Mouse (Mus musculus): ENCODE measurements around the gene Smdt1. TPM values are rescaled to one million over a fixed set of nuclear protein-coding genes. Genes with fewer than 3 reads are reported as not detected.

Gene Smdt1
- total RNA-seq, 2 experiments from 2014 or later = 136 to 138 TPM

DNA sequence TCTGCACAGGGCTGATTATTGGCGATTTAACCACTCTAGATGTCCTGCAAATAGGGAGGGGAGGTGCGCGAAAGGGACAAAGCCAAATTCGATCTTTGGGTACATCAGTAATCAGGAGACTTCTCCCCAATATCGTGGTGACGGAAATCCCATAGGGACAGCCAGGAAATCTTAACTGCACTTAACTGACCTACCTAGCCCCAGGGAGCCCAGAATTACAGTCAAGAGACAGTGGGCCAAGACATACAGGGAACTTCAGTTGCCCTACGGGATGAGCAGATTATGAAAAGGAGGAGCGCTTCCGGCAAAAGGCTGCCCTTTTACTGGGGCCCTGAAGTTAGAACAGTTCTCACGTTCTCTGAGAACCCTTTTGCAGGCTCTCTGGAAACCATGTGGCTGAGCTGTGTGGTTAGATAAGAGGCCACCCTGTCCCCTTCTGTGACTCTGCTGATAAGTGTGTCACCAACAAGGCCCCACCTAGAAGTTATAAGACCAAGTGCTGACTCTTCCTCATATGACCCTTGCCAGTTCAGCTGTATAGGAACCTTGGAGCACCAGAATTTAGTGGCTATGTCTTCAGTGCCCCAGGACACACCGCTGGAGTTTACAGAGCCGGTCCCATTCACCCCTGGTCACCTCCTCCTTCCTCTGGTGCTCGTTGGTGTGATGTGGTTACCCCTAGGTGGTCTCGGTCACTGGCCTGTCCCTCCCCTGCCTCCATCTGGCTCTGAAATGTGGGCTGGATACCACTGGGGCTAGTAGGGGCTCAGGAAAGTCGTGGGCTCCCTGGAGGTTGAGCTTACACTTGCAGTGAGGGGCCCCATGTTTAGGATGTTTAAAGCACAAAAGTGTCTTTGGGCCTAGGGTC lies 3.1 kb downstream of the Smdt1 start:
- intact Hi-C loops (cut with DNase I) = no loop called here

GRCm38 (mm10) chr15:82342543-82342935 lies 3.8 kb downstream of the Smdt1 start:
- no peak for DNase-seq (ENCODE audit: low spot score in 2 of 2)
- intact Hi-C loops (cut with DNase I) = no loop called here

More for the DNA sequence above, 3.1 kb downstream of the Smdt1 start:
- DNase-seq (ENCODE audit: low spot score in 2 of 2) = no peak

GRCm38 (mm10) chr15:82343368-82344287 lies 4.9 kb downstream of the Smdt1 start:
- no peak for DNase-seq (ENCODE audit: low spot score in 2 of 2)
- intact Hi-C loops (cut with DNase I) = no loop called here

DNA sequence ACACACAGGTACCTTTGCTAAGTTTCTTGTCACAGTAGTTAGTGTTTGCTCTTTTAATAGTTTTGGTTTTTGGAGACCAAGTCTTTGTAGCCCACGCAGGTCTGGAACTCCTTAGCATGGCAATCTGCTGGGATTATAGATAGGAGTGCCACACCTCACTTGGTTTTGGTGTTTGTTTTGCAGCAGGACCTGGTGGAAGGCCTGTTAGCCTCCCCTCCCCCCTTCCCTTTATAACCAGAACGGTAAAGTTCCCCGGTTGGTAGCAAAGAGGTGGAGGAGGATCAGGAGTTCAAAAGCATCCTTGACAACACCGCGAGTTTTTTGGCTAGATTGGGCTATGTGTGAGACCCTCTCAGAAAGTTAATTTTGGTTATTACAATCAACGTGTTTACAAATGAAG lies 6.2 kb downstream of the Smdt1 start:
- intact Hi-C loops (cut with DNase I) = no loop called here
- no peak for DNase-seq (ENCODE audit: low spot score in 2 of 2)

DNA sequence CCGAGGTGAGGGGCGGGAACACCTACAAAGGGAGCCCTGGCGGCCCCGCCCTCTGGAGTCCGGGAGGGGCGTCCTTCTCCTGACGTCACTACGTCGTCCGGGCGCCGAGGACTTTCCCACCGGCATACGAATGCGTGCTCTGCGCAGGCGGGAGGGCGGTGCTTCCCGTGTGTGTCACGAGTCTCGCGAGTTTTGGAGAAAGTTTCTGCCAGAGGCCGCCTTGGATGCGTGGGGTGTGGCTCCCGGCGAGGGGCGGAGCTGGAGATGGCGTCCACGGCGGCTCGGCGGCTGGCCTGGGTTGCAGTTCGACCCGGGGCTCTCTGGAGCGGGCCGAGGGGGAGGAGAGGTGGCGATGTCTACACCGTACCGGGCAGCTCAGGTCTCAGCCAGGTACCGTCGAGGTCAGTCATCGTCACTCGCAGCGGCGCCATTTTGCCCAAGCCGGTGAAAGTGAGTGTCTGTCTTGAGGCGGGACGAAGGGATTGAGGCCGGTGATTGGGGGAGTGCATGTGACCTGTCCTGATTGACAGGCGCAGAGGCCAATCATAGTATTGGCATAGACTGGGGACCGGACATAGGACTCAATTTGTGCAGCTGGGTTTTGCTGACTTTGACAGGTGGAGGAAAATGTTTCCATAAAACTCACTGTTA lies 7.2 kb downstream of the Smdt1 start:
- DNase-seq (ENCODE audit: low spot score in 2 of 2) = peak; percentile 99 to 100
- intact Hi-C loops (cut with DNase I) = no loop called here

DNA sequence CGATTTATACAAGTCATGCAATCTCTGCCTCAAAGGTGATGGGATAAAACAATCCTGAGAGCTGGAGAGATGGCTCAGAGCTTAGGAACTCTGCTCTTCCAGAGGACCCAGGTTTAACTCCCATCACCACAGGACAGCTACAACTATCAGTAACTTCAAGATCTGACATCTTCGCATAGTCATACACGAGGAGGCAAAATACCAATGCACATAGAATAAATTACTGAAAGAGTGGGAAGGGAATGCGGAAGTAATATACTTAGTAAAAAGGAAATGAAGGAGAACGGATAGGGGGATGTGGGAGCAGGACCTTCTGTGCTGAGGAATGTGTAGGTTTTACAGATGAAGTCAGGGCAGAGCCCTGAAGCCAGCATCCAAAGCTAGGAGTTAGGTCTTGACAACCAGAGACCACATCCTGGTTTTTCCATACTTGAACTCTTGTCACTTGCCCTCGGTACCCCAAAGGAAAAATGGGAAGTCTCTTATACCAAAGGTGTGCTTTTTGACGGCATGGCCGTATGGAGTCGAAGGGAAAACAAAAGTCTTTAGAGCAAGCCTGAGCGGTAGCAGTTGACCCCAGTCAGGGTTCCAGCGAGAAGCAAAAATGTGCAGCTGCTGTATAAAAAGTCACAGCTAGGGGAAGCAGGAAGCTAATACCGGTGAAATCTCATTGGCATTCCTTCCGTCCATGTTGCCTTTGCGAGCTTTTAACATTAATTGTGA lies 8.0 kb downstream of the Smdt1 start:
- intact Hi-C loops (cut with DNase I) = no loop called here
- no peak for DNase-seq (ENCODE audit: low spot score in 2 of 2)

- intact Hi-C loops (cut with DNase I) = no loop called here
- DNase-seq (ENCODE audit: low spot score in 2 of 2) = no peak
Observed at GRCm38 (mm10) chr15:82347303-82347676, 8.5 kb downstream of the Smdt1 start.

GRCm38 (mm10) chr15:82347852-82348251 lies 9.1 kb downstream of the Smdt1 start:
- intact Hi-C loops (cut with DNase I) = no loop called here
- DNase-seq (ENCODE audit: low spot score in 2 of 2) = no peak

DNA sequence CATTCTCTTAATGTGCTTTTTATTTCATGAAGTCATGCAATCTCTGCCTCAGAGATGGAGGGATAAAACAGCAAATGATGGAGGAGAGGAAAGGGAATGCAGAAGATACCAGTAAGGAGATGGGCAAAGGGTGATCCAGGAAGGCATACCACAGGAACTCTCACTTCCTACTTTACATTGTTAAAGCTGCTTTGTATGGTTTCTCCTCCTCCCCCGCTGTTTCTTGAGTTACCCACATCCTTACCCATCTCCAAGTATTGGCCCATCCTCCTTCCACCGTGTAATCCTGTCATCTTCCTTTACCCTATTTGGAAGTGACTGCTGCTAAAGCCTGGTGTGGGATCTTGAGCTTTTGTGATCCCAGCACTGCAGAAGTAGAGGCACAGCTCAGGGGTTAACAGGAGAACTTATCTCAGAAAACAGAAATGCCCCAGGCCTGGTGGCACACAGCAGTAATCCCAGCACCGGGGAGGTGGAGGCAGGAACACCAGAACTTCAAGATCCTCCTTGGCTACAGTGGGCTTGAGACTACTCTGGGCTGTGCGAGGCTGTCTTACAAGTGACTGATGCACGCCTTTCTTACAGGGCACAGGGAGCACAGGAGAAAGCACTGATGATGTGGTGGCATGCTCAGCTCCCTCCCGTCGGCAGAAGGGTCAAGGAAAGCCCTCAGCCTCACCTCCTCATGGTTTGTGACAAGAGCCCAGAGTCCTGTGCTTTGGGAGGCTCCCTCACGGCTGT lies 9.7 kb downstream of the Smdt1 start:
- intact Hi-C loops (cut with DNase I) = no loop called here
- DNase-seq (ENCODE audit: low spot score in 2 of 2) = no peak

- intact Hi-C loops (cut with DNase I) = no loop called here
- no peak for DNase-seq (ENCODE audit: low spot score in 2 of 2)
Observed at GRCm38 (mm10) chr15:82348999-82349341, 10.2 kb downstream of the Smdt1 start.

GRCm38 (mm10) chr15:82350349-82350748 lies 11.6 kb downstream of the Smdt1 start:
- intact Hi-C loops (cut with DNase I) = loop anchor here (10.0 kb wide), 1 partner anchor 794 kb away; the partner anchor contains the start of gene Poldip3
- DNase-seq (ENCODE audit: low spot score in 2 of 2) = no peak

DNA sequence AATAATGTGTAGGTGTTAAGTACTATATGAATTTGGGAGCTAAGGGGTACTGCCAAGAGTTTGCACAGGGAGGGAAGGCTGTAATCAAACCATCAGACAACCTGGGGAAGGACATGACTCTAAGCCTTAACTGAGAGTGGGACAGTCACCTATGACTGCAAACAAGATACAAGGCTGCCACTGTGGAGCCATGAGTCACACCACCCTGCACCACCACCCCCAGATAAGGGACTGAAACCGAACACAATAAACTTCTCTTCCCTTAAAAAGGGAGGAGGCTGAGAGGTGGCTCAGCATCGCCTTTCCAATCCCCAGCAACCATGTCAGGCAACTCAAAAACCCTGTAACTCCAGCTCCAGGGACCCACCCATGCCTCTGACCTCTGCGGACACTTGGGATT lies 12.7 kb downstream of the Smdt1 start:
- DNase-seq (ENCODE audit: low spot score in 2 of 2) = no peak

GRCm38 (mm10) chr15:82353078-82353744 lies 14.5 kb downstream of the Smdt1 start:
- peak in 1 of 2 experiments; percentile 15 for DNase-seq (ENCODE audit: low spot score in 2 of 2)
- intact Hi-C loops (cut with DNase I) = loop anchor here (10.0 kb wide), 1 partner anchor 792 kb away; the partner anchor contains the start of gene Poldip3

More for the DNA sequence above, 12.7 kb downstream of the Smdt1 start:
- intact Hi-C loops (cut with DNase I) = loop anchor here (10.0 kb wide), 1 partner anchor 793 kb away; the partner anchor contains the start of gene Poldip3

DNA sequence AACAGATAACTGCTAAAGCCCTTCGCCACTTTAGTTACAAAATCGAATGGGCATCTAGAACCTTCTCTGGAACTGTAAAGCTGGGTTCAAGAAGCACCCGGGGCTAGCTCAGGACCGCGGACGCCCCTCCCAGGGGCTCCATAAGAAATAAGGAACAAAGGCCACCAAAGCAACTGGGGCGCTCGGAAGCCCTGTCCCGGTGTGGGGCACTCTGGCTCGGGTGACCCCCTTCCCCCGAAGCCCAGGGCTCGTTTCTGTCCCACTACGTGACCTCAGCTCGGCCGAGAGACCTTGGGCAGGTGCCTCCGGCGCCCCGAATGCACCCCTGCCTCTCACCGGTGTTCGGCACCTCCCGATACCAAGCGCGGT lies 15.0 kb downstream of the Smdt1 start:
- intact Hi-C loops (cut with DNase I) = loop anchor here (1.0 to 10.0 kb wide), 3 partner anchors 23 to 791 kb away; partner anchors contain the start of gene Poldip3
- no peak for DNase-seq (ENCODE audit: low spot score in 2 of 2)

- intact Hi-C loops (cut with DNase I) = loop anchor here (1.0 to 10.0 kb wide), 3 partner anchors 22 to 790 kb away; partner anchors contain the start of gene Poldip3
- peak; percentile 96 to 98 for DNase-seq (ENCODE audit: low spot score in 2 of 2)
Observed at GRCm38 (mm10) chr15:82354126-82354945, 15.6 kb downstream of the Smdt1 start, which contains the start of gene Ndufa6. Gene Ndufa6 (minus strand): TSS chr15:82354322.

- intact Hi-C loops (cut with DNase I) = loop anchor here (10.0 kb wide), 1 partner anchor 786 kb away; the partner anchor contains the start of gene Poldip3
- DNase-seq (ENCODE audit: low spot score in 2 of 2) = no peak
Observed at GRCm38 (mm10) chr15:82358431-82359260, 19.9 kb downstream of the Smdt1 start.

Data from left cerebral cortex, postnatal 25 days (tissue).